Mouse (Mus musculus): ENCODE results near the gene Slc25a44.

DNA sequence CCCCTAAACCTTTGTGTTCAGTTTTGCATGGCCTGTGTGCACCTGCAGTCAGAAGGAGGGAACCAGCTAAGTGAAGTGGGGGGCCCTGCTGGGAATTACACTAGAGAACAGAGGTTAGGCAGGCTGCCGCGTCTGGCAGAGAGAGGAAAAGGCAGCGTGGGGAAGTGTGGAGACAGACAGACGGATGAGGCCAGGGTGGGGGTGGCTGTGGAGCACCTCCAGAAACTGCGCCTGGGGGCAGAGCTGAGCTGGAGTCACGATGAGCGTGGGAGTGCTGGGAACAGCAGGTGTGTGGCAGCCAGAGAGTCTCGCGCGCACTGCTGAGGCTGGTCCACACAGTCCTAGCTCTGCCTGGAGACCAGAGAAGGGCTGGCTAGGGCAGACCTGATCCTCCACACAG is 10.6 kb upstream of the Slc25a44 start:
- TF ChIP-seq CHD2 (IDR thresholded peaks at IDR 0.05; ENCODE audit: low read depth, low read length) (no peak), ZC3H11A (IDR thresholded peaks at IDR 0.05; ENCODE audit: borderline replicate concordance, low read depth, low read length) (no peak)

Data from ES-E14 (cell line).